Mouse (Mus musculus): ENCODE measurements at regions not wholly inside any gene's neighbourhood (a gene's known extent, or its start where the extent isn't known, plus 50 kb on each side); places are given as distances from the start of the nearest gene placed in this dataset.

DNA sequence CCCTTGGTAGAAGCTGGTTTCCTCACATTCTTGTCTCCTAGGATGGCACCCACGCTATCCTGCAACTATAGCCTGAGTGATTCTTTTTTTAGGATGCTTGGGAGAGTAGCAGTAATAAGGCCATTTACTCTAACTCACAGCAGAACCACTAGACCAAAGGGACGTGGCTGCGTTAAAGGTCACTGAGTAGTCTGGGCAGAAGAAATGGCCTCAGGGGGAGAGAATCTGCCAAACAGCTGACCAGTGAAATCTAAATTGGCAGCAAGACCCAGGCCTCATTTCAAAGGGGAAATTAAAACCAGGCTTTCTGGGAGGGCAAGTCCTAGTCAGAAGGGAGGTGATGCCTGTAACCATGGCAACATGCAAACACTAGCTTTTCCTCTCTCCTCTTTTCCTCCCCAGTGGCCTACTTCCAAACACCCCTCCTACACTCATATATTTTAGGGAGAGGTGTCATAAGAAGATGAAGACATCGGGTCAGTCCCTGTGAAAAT is 267.5 kb downstream of the Nuak1 start:
- DNase-seq (ENCODE audit: low read depth, low spot score): peak; percentile 63

DNA sequence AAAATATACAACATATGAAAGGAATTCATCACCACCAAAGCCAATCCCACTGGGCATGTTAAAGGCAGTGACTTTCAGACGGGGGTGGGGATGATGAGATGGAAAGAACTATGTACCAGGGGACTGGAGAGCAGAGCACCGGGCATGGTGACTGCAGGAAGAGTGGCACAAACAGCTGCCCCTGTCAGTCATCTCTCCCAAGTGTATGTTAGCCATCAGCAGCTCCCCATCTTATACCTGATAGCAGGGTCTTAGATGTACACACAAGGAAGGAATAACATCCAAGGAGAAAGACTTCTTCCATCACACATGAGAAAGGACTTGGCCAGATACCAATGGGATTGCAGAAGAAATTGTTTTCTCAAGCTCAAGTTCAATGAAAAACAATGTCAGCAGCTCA is 257.2 kb downstream of the Nuak1 start:
- no peak for DNase-seq (ENCODE audit: low read depth, low spot score)

DNA sequence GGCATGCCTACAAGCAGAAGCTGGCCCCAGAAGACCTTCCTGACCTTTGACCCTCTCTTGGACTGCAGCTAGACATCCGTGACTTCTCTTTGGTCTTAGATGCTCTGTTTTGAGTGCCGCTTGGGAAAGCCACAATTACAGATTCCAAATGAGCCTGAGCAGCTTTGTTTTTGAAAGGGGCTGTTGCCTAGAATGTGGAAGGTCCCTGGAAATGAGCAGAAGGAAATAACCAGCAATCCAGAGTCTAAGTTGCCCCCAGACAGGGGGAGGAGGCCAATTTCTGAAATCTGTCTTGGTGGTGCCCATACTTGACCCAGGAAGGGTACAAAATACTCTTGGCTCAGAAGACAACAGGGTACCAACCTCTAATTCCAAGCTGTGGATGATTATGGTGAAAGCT is 253.9 kb downstream of the Nuak1 start:
- no peak for DNase-seq (ENCODE audit: low read depth, low spot score)

GRCm38 (mm10) chr10:84199035-84199434 is 241.4 kb downstream of the Nuak1 start:
- DNase-seq (ENCODE audit: low read depth, low spot score): no peak

- no peak for DNase-seq (ENCODE audit: low read depth, low spot score)
Observed at GRCm38 (mm10) chr10:84201785-84202184, 238.6 kb downstream of the Nuak1 start.

DNA sequence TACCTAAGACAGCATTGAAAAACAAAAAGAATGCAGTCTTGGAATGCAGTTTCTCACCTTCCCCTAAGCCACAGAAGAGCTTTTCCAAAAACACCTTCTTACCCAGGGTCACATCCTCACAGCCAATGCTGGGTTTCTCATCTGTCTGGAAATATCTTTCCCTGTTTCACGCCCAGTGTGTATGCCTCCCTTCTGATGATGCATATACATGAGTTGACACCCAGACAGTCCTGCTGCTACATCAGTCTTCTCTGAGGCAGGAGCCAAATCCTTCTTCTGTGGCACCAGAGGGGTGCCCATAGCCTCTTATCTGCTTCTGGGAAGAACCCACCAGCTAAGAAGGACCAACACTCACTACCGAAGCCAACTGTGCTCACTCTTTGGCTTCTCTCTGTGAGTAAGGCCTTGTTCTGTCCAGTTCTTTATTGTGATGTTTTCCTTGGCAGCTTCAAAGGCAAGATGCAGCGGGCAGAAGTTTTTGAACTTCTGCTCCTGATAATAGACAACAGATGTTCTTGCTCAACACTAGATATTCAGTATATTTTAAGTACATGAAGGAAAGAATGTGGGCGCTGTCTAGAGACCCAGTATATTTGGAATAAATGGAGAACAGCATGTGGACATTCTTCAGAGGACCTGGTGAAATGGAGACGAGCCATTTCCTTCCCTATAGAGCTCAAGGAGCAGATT is 228.2 kb downstream of the Nuak1 start:
- DNase-seq (ENCODE audit: low read depth, low spot score): peak; percentile 18

GRCm38 (mm10) chr10:84214812-84215211 is 225.6 kb downstream of the Nuak1 start:
- DNase-seq (ENCODE audit: low read depth, low spot score): no peak

DNA sequence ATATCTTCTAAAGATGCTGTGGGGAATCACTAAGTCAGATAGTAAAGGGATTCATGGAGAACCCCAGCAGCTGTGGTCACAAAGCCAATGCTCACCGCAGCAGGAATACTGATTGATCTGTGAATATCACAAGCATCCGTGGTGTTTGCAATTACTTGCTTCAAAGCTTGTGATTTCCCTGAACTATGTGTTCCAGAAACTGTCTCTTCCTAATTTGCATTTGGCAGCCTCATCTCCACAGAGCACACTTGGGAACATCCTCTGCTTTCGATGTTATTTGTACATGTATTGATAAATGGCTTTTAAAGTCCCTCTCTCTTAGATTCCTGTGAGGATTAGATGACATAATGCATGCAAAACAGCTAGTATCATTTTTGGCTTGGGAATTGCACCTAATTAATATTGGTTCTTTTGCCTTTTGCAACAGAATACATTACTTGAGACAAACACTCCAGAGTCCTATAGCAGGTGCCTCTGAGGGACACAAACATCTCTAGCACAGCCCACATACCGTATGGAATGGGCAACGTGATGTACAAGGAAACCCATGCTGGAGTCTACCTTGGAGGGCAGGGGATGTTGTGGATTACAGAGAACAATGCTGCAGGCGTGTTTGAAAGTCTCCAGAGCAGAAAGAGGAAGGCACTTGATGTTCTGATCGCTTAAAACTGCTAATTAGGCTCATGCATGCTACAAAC is 211.0 kb downstream of the Nuak1 start:
- DNase-seq (ENCODE audit: low read depth, low spot score): no peak

DNA sequence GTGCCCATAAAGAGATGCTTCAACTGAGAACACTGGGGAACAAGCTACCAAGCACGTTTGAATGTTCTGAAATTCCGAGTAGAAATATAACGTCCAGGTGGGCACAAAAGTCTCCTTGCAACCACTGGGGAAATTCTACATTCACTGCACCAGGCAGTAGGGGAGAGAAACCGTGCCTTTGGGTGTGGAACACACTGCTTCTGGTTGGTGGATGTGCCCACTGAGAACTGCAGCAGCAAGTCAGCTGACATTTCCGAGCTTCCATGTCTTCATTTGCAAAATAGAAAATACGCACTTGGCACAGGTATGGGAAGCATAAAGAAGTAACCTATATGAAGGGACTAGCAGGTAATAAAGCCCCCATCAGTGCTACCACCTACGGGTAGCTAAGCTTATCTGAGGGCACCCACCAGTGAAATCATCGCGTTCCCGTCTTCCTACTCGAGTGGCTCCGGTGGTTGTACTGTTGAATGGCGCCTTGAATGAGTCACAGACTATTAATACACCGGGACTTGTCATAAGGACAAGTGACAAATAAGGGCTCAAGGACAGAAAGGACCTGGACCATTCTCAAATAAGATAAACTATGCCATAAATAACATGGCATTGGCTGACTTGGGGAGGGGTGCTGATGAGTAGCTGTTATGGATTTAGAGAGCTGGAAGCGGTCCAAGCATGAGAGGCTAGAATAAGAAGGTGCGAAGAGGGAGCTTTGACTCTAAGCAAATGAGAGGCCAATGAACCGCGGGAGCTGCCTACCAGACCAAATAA is 210.2 kb downstream of the Nuak1 start:
- DNase-seq (ENCODE audit: low read depth, low spot score): no peak

DNA sequence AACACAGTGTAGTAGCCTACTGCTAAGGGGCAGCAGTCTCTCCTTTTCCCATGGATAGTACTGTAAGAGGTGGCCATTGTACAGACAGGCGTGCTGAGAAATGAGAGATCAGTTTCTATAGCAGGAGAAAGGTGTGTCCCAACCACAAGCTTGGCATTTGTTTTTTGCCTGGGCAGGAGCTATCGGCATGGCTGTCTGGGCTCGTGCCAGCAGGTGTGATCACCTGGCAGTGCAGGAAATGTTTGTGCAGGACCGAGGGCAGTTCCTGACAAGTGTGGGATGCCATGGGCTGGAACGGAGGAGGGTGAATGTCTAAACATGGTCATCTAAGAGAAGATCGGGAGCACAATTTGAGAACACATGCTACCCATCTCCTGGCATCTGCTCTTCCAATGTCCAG is 205.4 kb downstream of the Nuak1 start:
- no peak for DNase-seq (ENCODE audit: low read depth, low spot score)

DNA sequence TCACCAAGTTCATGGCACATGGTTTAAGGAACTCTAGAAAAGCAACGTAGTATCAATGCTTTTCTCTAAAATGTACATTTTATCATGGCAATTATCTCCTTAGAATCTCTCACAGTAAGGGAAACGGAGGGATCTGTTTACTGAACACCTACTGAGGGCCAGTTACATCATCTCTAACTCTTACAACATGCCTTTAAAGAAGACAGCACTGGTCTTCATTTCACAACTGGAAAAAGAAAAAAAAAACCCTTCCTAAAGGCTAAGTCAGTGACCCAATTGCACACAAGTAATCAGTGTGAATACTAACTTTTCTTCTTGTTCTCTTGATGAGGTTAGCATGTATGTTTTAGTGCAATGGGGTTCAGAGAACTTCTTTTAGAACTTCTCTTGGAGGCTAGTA is 204.2 kb downstream of the Nuak1 start:
- no peak for DNase-seq (ENCODE audit: low read depth, low spot score)

- no peak for DNase-seq (ENCODE audit: low read depth, low spot score)
Observed at GRCm38 (mm10) chr10:84238279-84238963, 202.0 kb downstream of the Nuak1 start.

- no peak for DNase-seq (ENCODE audit: low read depth, low spot score)
Observed at GRCm38 (mm10) chr10:84243283-84243682, 197.1 kb downstream of the Nuak1 start.

- no peak for DNase-seq (ENCODE audit: low read depth, low spot score)
Observed at GRCm38 (mm10) chr10:84249346-84249745, 191.1 kb downstream of the Nuak1 start.

DNA sequence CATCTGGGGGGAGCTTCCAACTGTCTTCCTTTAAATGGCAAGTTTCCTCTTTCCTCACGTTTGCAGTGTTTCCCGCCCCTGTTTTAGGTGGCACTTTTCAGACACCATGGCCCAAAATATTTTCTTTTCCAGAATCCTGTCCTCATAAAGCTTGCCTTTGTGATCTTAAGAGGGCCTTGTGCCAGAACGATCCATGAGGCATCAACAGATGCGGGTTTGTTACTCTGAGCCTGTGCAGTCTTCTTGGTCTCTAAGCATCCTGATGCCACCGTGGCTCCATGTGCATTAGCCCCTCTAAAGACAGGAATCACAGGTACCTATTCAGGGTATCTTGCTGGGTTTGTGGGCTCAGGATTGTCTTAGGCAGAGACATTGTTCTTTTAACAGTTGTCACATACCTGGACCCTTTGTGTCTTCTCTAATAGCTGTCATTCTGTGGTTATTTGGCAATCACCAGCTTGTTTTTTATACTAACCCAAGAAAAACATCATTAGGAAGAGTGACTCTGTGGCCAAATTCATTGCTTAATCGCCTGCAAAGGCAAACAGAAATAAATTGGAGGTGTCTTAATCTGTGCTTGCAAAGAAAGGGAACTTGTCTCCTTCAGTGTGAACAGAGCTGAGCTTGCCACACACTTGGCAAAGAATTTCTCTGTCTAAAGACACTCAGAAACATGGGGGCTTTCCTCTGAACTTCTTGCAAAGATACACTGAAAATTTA is 179.3 kb downstream of the Nuak1 start:
- no peak for DNase-seq (ENCODE audit: low read depth, low spot score)

GRCm38 (mm10) chr10:84262943-84263342 is 177.5 kb downstream of the Nuak1 start:
- no peak for DNase-seq (ENCODE audit: low read depth, low spot score)

DNA sequence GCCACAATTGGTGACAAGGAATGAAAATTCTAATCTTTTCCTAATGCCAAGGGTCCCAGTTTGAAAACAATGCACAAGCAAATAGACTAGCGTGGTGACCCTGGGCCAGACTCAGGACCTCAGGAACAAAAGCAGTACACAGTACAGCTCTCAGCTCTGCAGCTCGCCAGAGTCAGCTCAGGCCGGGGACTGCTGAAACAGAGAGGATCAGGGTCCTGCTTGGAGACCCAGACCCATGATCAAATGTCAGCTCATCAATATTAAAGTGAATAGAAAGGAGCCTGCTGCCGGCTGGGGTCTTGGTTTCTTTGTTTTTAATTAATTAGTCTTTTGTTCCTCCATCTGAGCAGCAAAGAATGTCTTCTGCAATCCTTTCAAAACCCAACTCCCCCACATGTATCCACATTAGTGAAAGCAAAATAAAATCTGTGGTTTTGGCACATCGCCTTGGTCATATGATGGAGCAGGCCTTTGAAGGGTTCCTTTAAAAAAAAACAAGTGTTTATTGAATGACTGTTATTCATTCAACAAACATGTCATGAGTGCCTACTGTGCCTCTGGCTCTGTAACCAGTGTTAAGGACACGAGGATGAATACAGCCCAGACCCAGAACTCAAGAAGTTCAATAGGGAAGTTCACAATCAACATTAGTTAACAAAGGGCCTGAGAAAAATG is 154.4 kb downstream of the Nuak1 start:
- DNase-seq (ENCODE audit: low read depth, low spot score): no peak

DNA sequence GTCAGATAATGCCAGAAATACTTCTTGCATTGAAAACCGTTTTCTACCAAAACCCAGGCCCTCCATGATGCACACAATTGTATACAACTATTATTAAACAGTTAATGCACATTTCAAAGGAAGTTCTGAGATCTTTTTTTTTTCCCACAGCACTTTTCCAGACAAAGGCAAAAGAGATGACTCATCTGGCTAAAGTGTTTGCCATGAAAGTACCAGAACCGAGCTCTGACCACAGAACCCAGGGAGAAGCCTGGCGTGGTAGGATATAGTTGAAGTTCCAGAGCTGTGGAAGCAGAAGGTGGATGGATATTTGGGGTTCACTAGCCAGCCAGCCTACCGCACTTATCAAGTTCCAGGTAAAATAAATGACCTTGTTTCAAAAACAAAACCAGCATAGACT is 146.0 kb downstream of the Nuak1 start:
- no peak for DNase-seq (ENCODE audit: low read depth, low spot score)

DNA sequence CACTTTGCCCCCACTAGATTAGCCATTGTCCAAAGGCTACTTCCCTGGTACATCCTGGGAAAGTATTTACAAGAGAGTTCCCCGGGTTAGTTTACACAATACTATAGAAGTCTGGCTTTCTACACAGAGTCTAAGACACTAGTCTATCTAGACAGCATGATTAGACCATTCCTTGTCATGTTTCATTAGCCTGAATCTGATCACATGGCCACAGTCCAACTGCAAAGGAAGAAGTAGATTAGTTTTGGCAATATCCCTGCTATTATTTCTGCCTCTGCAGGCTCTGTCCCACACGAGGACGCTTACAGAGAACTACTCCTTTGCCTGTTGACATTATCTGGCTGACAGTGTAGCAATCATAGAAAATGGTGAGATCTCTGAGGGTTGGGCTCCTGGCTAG is 144.2 kb downstream of the Nuak1 start:
- DNase-seq (ENCODE audit: low read depth, low spot score): no peak

GRCm38 (mm10) chr10:84301561-84301960 is 138.8 kb downstream of the Nuak1 start:
- no peak for DNase-seq (ENCODE audit: low read depth, low spot score)
